Mouse (Mus musculus): Measurements from ENCODE around the gene Gm49384.

DNA sequence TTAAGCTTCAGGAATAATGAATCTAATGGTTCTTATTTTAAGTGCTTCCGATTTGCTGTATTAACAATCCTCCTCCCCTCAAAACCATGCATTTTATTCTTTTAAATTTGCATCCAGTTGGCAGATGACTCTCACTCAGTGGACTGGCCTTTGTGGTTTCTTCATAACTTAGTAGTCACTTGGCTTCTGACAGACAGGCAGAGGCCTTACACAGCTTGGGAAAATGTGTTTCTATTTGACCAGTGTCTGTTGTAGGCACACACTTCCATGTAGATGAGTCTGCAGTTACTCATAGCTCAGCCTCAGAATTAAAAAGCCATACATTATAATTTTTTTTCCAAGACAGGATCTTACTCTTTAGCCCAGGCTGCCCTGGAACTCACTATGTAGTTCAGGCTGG, 49.7 kb upstream of the Gm49384 start:
- TF ChIP-seq CTCF (IDR thresholded peaks at IDR 0.05; ENCODE audit: extremely low read depth, insufficient read depth, insufficient read length, insufficient replicate concordance) = no peak
- TF ChIP-seq POLR2A (IDR thresholded peaks at IDR 0.05; ENCODE audit: low read depth, low read length) = no peak

All from spleen, adult 2 months (tissue).